Mouse (Mus musculus): ENCODE data around the gene Cd300ld3.

GRCm38 (mm10) chr11:115048259-115048658 lies at the start of gene Cd300ld3:
- no peak for TF ChIP-seq CTCF (IDR thresholded peaks at IDR 0.05; ENCODE audit: control insufficient read depth, insufficient read depth, insufficient replicate concordance, low read depth, low read length)
- TF ChIP-seq POLR2A (IDR thresholded peaks at IDR 0.05; ENCODE audit: control insufficient read depth, low read depth, low read length) = no peak
